Mouse (Mus musculus): ENCODE data around the gene Rab20. TPM values are rescaled to one million over a fixed set of nuclear protein-coding genes. Genes with fewer than 3 reads are reported as not detected.

Rab20 gene
- polyA plus RNA-seq, 1 experiment from 2014 or later, result 1.4 TPM

GRCm38 (mm10) chr8:11450184-11451113, 28.1 kb downstream of the Rab20 start:
- DNase-seq (ENCODE audit: low spot score) (peak; percentile 47), ATAC-seq (ENCODE audit: low FRiP score) (peak; percentile 34; the same call in 1 of the 2 replicates)
- Histone ChIP-seq H3K9me3 (ENCODE audit: control insufficient read depth, low read length) (no peaks in the 10 kb centered on the region), H3K4me2 (replicated peaks) (no peak overlapping the region), H3K27me3 (ENCODE audit: control insufficient read depth, insufficient read depth, low read length) (no peaks in the 10 kb centered on the region), H3K9ac (no peak overlapping the region), H3K36me3 (replicated peaks; ENCODE audit: control insufficient read depth, insufficient read depth) (no peaks in the 10 kb centered on the region), H3K4me3 (replicated peaks; ENCODE audit: low read length) (no peak overlapping the region), H3K27ac (no peak overlapping the region), H3K4me1 (replicated peaks; ENCODE audit: control insufficient read depth, insufficient read depth, low read length) (0 out of 2 replicates have a peak, but pooled peaks cover 6% of the 10 kb centered on the region)
- 25% methylated on average over 8 of the region's 8 CpGs for WGBS

- no peak overlapping the region for H3K4me3 ChIP-seq (replicated peaks; ENCODE audit: low read length)
- no peaks in the 10 kb centered on the region for H3K9me3 ChIP-seq (ENCODE audit: control insufficient read depth, low read length)
- 93% methylated on average over 23 of the region's 23 CpGs for WGBS
- H3K27ac ChIP-seq, result no peak overlapping the region
- H3K36me3 ChIP-seq (replicated peaks; ENCODE audit: control insufficient read depth, insufficient read depth), result no peaks in the 10 kb centered on the region
- H3K4me1 ChIP-seq (replicated peaks; ENCODE audit: control insufficient read depth, insufficient read depth, low read length), result no peaks in the 10 kb centered on the region
- no peak overlapping the region for H3K4me2 ChIP-seq (replicated peaks)
- H3K27me3 ChIP-seq (ENCODE audit: control insufficient read depth, insufficient read depth, low read length), result no peaks in the 10 kb centered on the region
- H3K9ac ChIP-seq, result no peak overlapping the region
- no peak for ATAC-seq (ENCODE audit: low FRiP score)
- no peak for DNase-seq (ENCODE audit: low spot score)
These were observed 30.5 kb downstream of the Rab20 start for GRCm38 (mm10) chr8:11447910-11448570.

GRCm38 (mm10) chr8:11445790-11446189, 32.7 kb downstream of the Rab20 start:
- H3K9ac ChIP-seq, result no peak overlapping the region
- no peaks in the 10 kb centered on the region for H3K27me3 ChIP-seq (ENCODE audit: control insufficient read depth, insufficient read depth, low read length)
- 95% methylated on average over 13 of the region's 13 CpGs for WGBS
- DNase-seq (ENCODE audit: low spot score) (no peak), ATAC-seq (ENCODE audit: low FRiP score) (no peak)
- H3K4me1 ChIP-seq (replicated peaks; ENCODE audit: control insufficient read depth, insufficient read depth, low read length), result no peaks in the 10 kb centered on the region
- H3K9me3 ChIP-seq (ENCODE audit: control insufficient read depth, low read length), result no peaks in the 10 kb centered on the region
- no peak overlapping the region for H3K4me3 ChIP-seq (replicated peaks; ENCODE audit: low read length)
- no peak overlapping the region for H3K27ac ChIP-seq
- H3K4me2 ChIP-seq (replicated peaks), result no peak overlapping the region
- no peaks in the 10 kb centered on the region for H3K36me3 ChIP-seq (replicated peaks; ENCODE audit: control insufficient read depth, insufficient read depth)

- no peak for DNase-seq (ENCODE audit: low spot score)
- Histone ChIP-seq H3K27me3 (ENCODE audit: control insufficient read depth, insufficient read depth, low read length) (no peaks in the 10 kb centered on the region), H3K9me3 (ENCODE audit: control insufficient read depth, low read length) (no peaks in the 10 kb centered on the region), H3K36me3 (replicated peaks; ENCODE audit: control insufficient read depth, insufficient read depth) (no peaks in the 10 kb centered on the region), H3K4me2 (replicated peaks) (no peak overlapping the region), H3K4me3 (replicated peaks; ENCODE audit: low read length) (no peak overlapping the region), H3K27ac (no peak overlapping the region), H3K9ac (no peak overlapping the region), H3K4me1 (replicated peaks; ENCODE audit: control insufficient read depth, insufficient read depth, low read length) (no peaks in the 10 kb centered on the region)
- no peak for ATAC-seq (ENCODE audit: low FRiP score)
- WGBS, result 80% methylated on average over 7 of the region's 7 CpGs
These were observed 34.3 kb downstream of the Rab20 start for GRCm38 (mm10) chr8:11444216-11444615.

DNA sequence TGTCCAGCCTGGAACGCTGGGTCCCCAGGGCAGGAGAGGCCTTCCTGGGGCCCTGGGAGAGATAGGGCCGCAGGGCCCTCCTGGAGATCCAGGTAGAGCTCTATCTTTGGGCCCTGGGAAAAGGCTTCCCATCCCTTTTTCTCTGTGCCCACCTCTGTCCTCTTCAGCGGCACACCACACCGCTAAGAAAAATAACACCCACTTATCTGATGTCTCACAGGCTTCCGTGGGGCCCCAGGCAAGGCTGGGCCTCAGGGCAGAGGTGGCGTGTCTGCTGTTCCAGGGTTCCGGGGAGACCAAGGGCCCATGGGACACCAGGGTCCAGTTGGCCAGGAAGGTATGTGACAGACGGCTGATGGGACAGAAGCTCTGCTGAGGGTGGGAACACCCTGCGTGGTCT, 34.9 kb downstream of the Rab20 start:
- Histone ChIP-seq H3K4me2 (replicated peaks) (no peak overlapping the region), H3K9me3 (ENCODE audit: control insufficient read depth, low read length) (no peaks in the 10 kb centered on the region), H3K27me3 (ENCODE audit: control insufficient read depth, insufficient read depth, low read length) (no peaks in the 10 kb centered on the region), H3K9ac (no peak overlapping the region), H3K4me1 (replicated peaks; ENCODE audit: control insufficient read depth, insufficient read depth, low read length) (no peaks in the 10 kb centered on the region), H3K4me3 (replicated peaks; ENCODE audit: low read length) (no peak overlapping the region), H3K36me3 (replicated peaks; ENCODE audit: control insufficient read depth, insufficient read depth) (no peaks in the 10 kb centered on the region), H3K27ac (no peak overlapping the region)
- WGBS, result 92% methylated on average over 9 of the region's 9 CpGs
- no peak for ATAC-seq (ENCODE audit: low FRiP score)
- DNase-seq (ENCODE audit: low spot score), result no peak

GRCm38 (mm10) chr8:11441291-11441690, 37.2 kb downstream of the Rab20 start:
- ATAC-seq (ENCODE audit: low FRiP score) (no peak), DNase-seq (ENCODE audit: low spot score) (no peak)
- Histone ChIP-seq H3K9me3 (ENCODE audit: control insufficient read depth, low read length) (no peaks in the 10 kb centered on the region), H3K4me2 (replicated peaks) (no peak overlapping the region), H3K27ac (no peak overlapping the region), H3K36me3 (replicated peaks; ENCODE audit: control insufficient read depth, insufficient read depth) (no peaks in the 10 kb centered on the region), H3K27me3 (ENCODE audit: control insufficient read depth, insufficient read depth, low read length) (no peaks in the 10 kb centered on the region), H3K9ac (no peak overlapping the region), H3K4me3 (replicated peaks; ENCODE audit: low read length) (no peak overlapping the region), H3K4me1 (replicated peaks; ENCODE audit: control insufficient read depth, insufficient read depth, low read length) (no peaks in the 10 kb centered on the region)
- 94% methylated on average over 6 of the region's 6 CpGs for WGBS

DNA sequence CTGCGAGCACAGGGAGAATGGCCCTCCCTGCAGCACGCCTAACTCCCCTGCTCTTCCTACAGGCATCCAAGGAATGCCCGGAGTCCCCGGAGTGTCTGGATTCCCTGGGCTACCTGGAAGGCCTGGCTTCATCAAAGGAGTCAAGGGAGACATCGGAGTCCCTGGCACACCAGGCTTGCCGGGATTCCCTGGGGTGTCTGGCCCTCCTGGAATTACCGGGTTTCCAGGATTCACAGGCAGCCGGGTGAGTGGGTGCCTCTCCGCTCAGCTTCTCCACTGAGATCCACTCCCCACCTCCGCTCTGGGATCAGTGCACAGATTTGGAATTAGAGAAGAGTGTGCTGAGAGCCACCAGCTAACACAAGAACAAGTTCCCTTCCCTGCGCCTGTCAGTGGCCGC, 40.6 kb downstream of the Rab20 start:
- no peaks in the 10 kb centered on the region for H3K4me1 ChIP-seq (replicated peaks; ENCODE audit: control insufficient read depth, insufficient read depth, low read length)
- 64% methylated on average over 12 of the region's 12 CpGs for WGBS
- H3K9me3 ChIP-seq (ENCODE audit: control insufficient read depth, low read length), result no peaks in the 10 kb centered on the region
- no peaks in the 10 kb centered on the region for H3K36me3 ChIP-seq (replicated peaks; ENCODE audit: control insufficient read depth, insufficient read depth)
- DNase-seq (ENCODE audit: low spot score) (no peak), ATAC-seq (ENCODE audit: low FRiP score) (no peak)
- H3K4me3 ChIP-seq (replicated peaks; ENCODE audit: low read length), result no peak overlapping the region
- no peak overlapping the region for H3K9ac ChIP-seq
- no peaks in the 10 kb centered on the region for H3K27me3 ChIP-seq (ENCODE audit: control insufficient read depth, insufficient read depth, low read length)
- no peak overlapping the region for H3K4me2 ChIP-seq (replicated peaks)
- no peak overlapping the region for H3K27ac ChIP-seq

DNA sequence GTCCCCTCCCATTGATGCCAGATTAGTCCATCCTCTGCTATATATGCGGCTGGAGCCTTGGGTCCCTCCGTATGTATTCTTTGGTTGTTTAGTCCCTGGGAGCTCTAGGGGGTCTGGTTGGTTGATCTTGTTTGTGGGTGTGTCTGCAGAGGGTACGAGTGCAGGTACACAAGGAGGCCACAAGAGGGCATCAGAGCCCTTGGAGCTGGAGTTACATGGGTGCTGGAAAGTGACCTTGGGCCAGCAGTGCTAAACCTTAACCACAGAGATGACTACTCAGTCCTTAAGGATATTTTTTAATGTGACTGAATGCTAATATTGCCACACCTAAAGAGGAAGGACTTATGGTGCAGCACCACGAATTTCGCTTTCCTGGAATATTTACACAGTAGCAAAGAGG, 47.8 kb downstream of the Rab20 start:
- no peaks in the 10 kb centered on the region for H3K27me3 ChIP-seq (ENCODE audit: control insufficient read depth, insufficient read depth, low read length)
- 69% methylated on average over 5 of the region's 5 CpGs for WGBS
- H3K4me1 ChIP-seq (replicated peaks; ENCODE audit: control insufficient read depth, insufficient read depth, low read length), result no peaks in the 10 kb centered on the region
- H3K9ac ChIP-seq, result no peak overlapping the region
- H3K9me3 ChIP-seq (ENCODE audit: control insufficient read depth, low read length), result no peaks in the 10 kb centered on the region
- H3K4me2 ChIP-seq (replicated peaks), result no peak overlapping the region
- ATAC-seq (ENCODE audit: low FRiP score) (no peak), DNase-seq (ENCODE audit: low spot score) (no peak)
- H3K36me3 ChIP-seq (replicated peaks; ENCODE audit: control insufficient read depth, insufficient read depth), result no peaks in the 10 kb centered on the region
- no peak overlapping the region for H3K4me3 ChIP-seq (replicated peaks; ENCODE audit: low read length)
- H3K27ac ChIP-seq, result no peak overlapping the region

DNA sequence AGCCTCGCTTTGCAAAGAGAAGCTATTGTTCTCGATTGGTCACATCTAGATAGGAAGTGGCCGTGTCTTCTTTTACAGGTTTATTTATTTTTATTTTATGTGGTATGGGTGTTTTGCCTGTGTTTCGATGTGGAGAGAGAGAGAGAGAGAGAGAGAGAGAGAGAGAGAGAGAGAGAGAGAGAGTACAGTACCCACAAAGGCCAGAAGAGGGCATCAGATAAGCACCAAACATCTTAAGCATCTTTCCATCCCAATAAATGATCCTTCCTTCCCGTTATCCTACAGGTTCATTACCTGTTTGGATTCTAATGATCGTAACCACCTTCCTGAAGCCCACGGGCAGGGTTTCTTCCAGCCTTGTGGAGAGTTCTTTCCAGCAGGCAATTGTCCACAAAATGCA, 55.4 kb downstream of the Rab20 start:
- H3K4me1 ChIP-seq (replicated peaks; ENCODE audit: control insufficient read depth, insufficient read depth, low read length), result no peaks in the 10 kb centered on the region
- H3K4me2 ChIP-seq (replicated peaks), result no peak overlapping the region
- H3K27me3 ChIP-seq (ENCODE audit: control insufficient read depth, insufficient read depth, low read length), result no peaks in the 10 kb centered on the region
- H3K9ac ChIP-seq, result no peak overlapping the region
- 60% methylated on average over 7 of the region's 7 CpGs for WGBS
- H3K9me3 ChIP-seq (ENCODE audit: control insufficient read depth, low read length), result no peaks in the 10 kb centered on the region
- no peak overlapping the region for H3K4me3 ChIP-seq (replicated peaks; ENCODE audit: low read length)
- DNase-seq (ENCODE audit: low spot score) (no peak), ATAC-seq (ENCODE audit: low FRiP score) (no peak)
- H3K36me3 ChIP-seq (replicated peaks; ENCODE audit: control insufficient read depth, insufficient read depth), result no peaks in the 10 kb centered on the region
- H3K27ac ChIP-seq, result no peak overlapping the region

Measured in hindbrain, embryonic 14.5 days (tissue).